Mouse (Mus musculus): ENCODE results near the gene Glis2. TPM values are rescaled to one million over a fixed set of nuclear protein-coding genes. Genes with fewer than 3 reads are reported as not detected.

The Glis2 gene
- polyA plus RNA-seq, 1 experiment from 2014 or later = 31.0 TPM

DNA sequence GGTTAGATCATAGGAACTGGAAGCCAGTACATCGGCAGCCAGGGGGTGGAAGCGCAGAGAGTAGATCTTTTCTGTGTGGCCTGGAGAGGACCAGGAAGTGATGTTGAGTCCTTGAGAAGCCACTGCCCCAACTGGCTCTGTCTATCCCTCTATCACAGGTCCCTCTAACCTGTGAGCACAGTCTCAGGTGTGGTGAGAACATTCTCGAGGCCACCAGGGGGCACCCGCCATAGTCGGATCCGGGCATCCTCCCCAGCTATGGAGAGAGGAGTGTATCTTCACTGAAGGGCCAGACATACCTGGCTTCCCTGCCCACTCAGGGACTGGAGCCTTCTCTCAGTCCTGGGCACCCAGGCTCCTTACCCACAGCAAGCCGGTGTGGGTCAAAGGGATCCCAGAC lies 37.5 kb downstream of the Glis2 start:
- H3K36me3 ChIP-seq (ENCODE audit: control insufficient read depth, insufficient read depth, low read length) = peaks cover 9% of the 10 kb centered on the region
- H3K9me3 ChIP-seq (ENCODE audit: control insufficient read depth, low read depth, low read length) = no peaks in the 10 kb centered on the region
- H3K9ac ChIP-seq (replicated peaks; ENCODE audit: low read depth, low read length) = no peak overlapping the region
- no peak overlapping the region for H3K4me2 ChIP-seq (replicated peaks; ENCODE audit: low read depth, low read length)
- no peaks in the 10 kb centered on the region for H3K4me1 ChIP-seq (ENCODE audit: control insufficient read depth, insufficient read depth, low read length)
- ATAC-seq (ENCODE audit: insufficient number of reproducible peaks, insufficient read depth, low FRiP score, low read depth) = peak; percentile 62; the same call in 1 of the 2 replicates
- no peaks in the 10 kb centered on the region for H3K27me3 ChIP-seq (ENCODE audit: control insufficient read depth, insufficient read depth, low read length)
- no peak overlapping the region for H3K27ac ChIP-seq (ENCODE audit: low read length)
- 39% methylated on average over 7 of the region's 7 CpGs for WGBS
- no peak overlapping the region for H3K4me3 ChIP-seq (ENCODE audit: low read depth, low read length)

DNA sequence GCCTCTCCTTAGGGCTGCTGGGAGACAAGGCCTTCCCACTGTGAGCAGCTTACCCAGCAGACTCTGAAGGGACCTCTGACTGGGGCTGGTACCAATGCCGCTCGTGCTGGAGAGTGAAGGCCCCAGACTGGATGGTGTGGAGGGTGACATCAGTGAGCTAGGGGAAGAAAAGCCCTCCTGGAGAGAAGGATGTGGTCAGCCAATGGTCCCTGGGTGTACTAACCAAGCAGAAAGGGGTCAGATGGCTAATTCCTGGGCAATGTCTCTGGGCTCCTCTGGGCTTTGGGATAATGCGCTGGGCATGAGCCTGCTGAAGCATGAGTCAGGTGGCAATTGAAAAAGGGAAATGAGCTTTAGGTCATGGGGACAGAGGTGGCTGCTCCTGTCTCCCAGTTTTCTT lies 39.1 kb downstream of the Glis2 start:
- Histone ChIP-seq H3K4me1 (ENCODE audit: control insufficient read depth, insufficient read depth, low read length) (no peaks in the 10 kb centered on the region), H3K9ac (replicated peaks; ENCODE audit: low read depth, low read length) (no peak overlapping the region), H3K9me3 (ENCODE audit: control insufficient read depth, low read depth, low read length) (no peaks in the 10 kb centered on the region), H3K4me2 (replicated peaks; ENCODE audit: low read depth, low read length) (no peak overlapping the region), H3K4me3 (ENCODE audit: low read depth, low read length) (no peak overlapping the region), H3K36me3 (ENCODE audit: control insufficient read depth, insufficient read depth, low read length) (peaks cover 6% of the 10 kb centered on the region), H3K27ac (ENCODE audit: low read length) (no peak overlapping the region), H3K27me3 (ENCODE audit: control insufficient read depth, insufficient read depth, low read length) (no peaks in the 10 kb centered on the region)
- WGBS = 97% methylated on average over 3 of the region's 3 CpGs
- ATAC-seq (ENCODE audit: insufficient number of reproducible peaks, insufficient read depth, low FRiP score, low read depth) = no peak

DNA sequence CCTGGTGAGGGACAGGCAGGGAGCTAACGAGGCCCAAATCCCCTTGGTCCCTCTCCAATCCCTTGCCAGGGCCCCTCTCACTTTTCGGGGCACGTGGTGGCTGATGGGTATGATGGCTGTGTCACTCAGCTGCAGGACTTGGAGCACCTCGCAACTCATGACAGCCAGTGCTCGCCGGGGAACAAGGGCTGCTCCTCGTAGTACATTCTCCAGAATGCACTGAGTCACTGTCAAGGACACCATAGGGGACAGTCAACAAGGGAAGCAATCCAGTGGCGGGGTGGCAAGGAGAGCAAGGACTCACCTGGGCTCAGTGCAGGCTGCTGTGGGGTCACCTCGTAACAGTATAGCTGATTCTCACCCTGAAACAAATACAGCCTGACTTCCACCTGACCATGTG lies 40.2 kb downstream of the Glis2 start:
- 0 out of 2 replicates have a peak, but pooled peaks cover 3% of the 10 kb centered on the region for H3K4me1 ChIP-seq (ENCODE audit: control insufficient read depth, insufficient read depth, low read length)
- ATAC-seq (ENCODE audit: insufficient number of reproducible peaks, insufficient read depth, low FRiP score, low read depth) = no peak
- no peak overlapping the region for H3K9ac ChIP-seq (replicated peaks; ENCODE audit: low read depth, low read length)
- H3K27me3 ChIP-seq (ENCODE audit: control insufficient read depth, insufficient read depth, low read length) = no peaks in the 10 kb centered on the region
- 87% methylated on average over 9 of the region's 9 CpGs for WGBS
- peaks cover 6% of the 10 kb centered on the region for H3K36me3 ChIP-seq (ENCODE audit: control insufficient read depth, insufficient read depth, low read length)
- no peak overlapping the region for H3K27ac ChIP-seq (ENCODE audit: low read length)
- no peaks in the 10 kb centered on the region for H3K9me3 ChIP-seq (ENCODE audit: control insufficient read depth, low read depth, low read length)
- H3K4me3 ChIP-seq (ENCODE audit: low read depth, low read length) = no peak overlapping the region
- H3K4me2 ChIP-seq (replicated peaks; ENCODE audit: low read depth, low read length) = no peak overlapping the region

DNA sequence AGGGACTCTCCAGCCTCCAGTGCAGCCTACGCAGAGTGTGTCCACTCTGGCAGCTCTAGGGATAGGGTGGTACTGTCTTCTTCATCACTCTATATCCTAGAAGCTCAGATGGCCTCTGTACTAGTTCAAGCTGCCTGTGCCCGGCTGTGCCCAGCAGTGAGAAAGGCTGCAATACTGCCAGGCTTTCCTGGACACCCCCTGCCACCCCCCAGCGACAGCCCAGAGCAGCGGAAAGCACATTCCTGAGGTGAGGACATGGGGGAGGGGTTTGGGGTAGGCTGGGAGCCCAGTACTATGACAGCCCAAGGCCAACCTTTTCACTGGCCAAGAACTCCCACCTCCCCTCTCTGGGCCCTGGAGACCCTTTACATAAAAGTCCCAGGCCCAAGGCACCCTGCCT lies 41.2 kb downstream of the Glis2 start:
- peaks cover 6% of the 10 kb centered on the region for H3K36me3 ChIP-seq (ENCODE audit: control insufficient read depth, insufficient read depth, low read length)
- H3K9me3 ChIP-seq (ENCODE audit: control insufficient read depth, low read depth, low read length) = no peaks in the 10 kb centered on the region
- WGBS = 75% methylated on average over 4 of the region's 4 CpGs
- H3K27me3 ChIP-seq (ENCODE audit: control insufficient read depth, insufficient read depth, low read length) = no peaks in the 10 kb centered on the region
- H3K4me3 ChIP-seq (ENCODE audit: low read depth, low read length) = no peak overlapping the region
- H3K4me2 ChIP-seq (replicated peaks; ENCODE audit: low read depth, low read length) = no peak overlapping the region
- no peak for ATAC-seq (ENCODE audit: insufficient number of reproducible peaks, insufficient read depth, low FRiP score, low read depth)
- H3K4me1 ChIP-seq (ENCODE audit: control insufficient read depth, insufficient read depth, low read length) = 0 out of 2 replicates have a peak, but pooled peaks cover 3% of the 10 kb centered on the region
- no peak overlapping the region for H3K27ac ChIP-seq (ENCODE audit: low read length)
- no peak overlapping the region for H3K9ac ChIP-seq (replicated peaks; ENCODE audit: low read depth, low read length)

DNA sequence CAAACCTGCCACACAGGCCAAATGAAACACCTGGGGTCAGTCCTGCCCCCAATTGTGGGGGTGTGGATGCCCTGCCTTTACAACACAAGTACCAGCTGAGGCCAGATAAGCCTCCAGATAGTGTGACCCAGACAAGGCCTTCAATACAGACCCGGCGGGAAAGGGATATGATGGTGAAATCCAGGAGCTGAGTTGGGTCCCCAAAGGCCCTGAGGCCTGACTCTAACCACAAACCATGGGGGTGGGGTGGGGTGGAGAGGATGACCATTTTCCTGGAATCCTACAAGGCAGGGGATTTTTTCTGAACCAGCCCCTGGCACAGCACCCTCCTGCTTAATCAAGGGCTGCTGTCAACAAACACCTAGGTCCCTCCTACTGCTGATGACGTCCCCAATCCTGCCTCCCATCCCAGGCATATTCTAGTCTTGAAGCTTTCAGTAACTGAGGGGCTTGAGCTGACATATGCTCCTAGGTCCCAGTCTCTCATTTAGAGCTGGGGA lies 44.4 kb downstream of the Glis2 start:
- no peak overlapping the region for H3K27ac ChIP-seq (ENCODE audit: low read length)
- WGBS = 86% methylated on average over 3 of the region's 3 CpGs
- no peaks in the 10 kb centered on the region for H3K9me3 ChIP-seq (ENCODE audit: control insufficient read depth, low read depth, low read length)
- H3K4me3 ChIP-seq (ENCODE audit: low read depth, low read length) = no peak overlapping the region
- ATAC-seq (ENCODE audit: insufficient number of reproducible peaks, insufficient read depth, low FRiP score, low read depth) = no peak
- no peak overlapping the region for H3K4me2 ChIP-seq (replicated peaks; ENCODE audit: low read depth, low read length)
- peaks cover 32% of the 10 kb centered on the region for H3K4me1 ChIP-seq (ENCODE audit: control insufficient read depth, insufficient read depth, low read length)
- H3K36me3 ChIP-seq (ENCODE audit: control insufficient read depth, insufficient read depth, low read length) = no peaks in the 10 kb centered on the region; the same call in 1 of the 2 replicates
- no peaks in the 10 kb centered on the region for H3K27me3 ChIP-seq (ENCODE audit: control insufficient read depth, insufficient read depth, low read length)
- no peak overlapping the region for H3K9ac ChIP-seq (replicated peaks; ENCODE audit: low read depth, low read length)

DNA sequence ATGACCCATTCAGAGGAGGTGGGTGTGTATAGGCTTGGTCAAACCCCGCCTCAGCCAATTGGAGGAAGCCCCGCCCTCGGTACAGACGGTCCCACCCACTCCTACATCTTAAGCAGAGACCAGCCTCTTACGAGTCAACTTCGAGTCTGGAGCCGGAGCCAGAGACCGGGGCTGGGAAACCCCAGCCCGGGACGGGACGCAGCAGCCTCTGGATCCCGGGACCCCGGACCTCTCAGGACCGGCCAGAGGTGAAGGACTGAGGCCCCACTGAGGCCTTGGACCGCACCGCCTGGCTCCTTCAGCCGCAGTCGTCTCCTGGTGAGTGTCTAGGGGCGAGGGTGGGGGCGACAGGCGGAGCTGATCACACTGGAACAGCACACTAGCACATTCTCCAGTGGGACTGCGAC lies 45.3 kb downstream of the Glis2 start, which contains the start of the genes Vasn and Dnaja3:
Gene Vasn, plus strand, starts transcription at position 111 of the 407 bp plus-strand sequence.
Gene Dnaja3, plus strand, starts transcription at position 159 of the 407 bp plus-strand sequence.
- H3K4me1 ChIP-seq (ENCODE audit: control insufficient read depth, insufficient read depth, low read length) = peaks cover 38% of the 10 kb centered on the region
- under 1% methylated on average over 22 of the region's 22 CpGs for WGBS
- H3K4me2 ChIP-seq (replicated peaks; ENCODE audit: low read depth, low read length) = peak within 1 kb of the TSS; percentile 52
- H3K4me3 ChIP-seq (ENCODE audit: low read depth, low read length) = peak within 1 kb of the TSS; percentile 72
- H3K27ac ChIP-seq (ENCODE audit: low read length) = peak within 1 kb of the TSS; percentile 93
- no peaks in the 10 kb centered on the region for H3K27me3 ChIP-seq (ENCODE audit: control insufficient read depth, insufficient read depth, low read length)
- ATAC-seq (ENCODE audit: insufficient number of reproducible peaks, insufficient read depth, low FRiP score, low read depth) = peak; percentile 94
- no peaks in the 10 kb centered on the region; the same call in 1 of the 2 replicates for H3K36me3 ChIP-seq (ENCODE audit: control insufficient read depth, insufficient read depth, low read length)
- H3K9me3 ChIP-seq (ENCODE audit: control insufficient read depth, low read depth, low read length) = no peaks in the 10 kb centered on the region
- peak within 1 kb of the TSS; percentile 82 for H3K9ac ChIP-seq (replicated peaks; ENCODE audit: low read depth, low read length)

DNA sequence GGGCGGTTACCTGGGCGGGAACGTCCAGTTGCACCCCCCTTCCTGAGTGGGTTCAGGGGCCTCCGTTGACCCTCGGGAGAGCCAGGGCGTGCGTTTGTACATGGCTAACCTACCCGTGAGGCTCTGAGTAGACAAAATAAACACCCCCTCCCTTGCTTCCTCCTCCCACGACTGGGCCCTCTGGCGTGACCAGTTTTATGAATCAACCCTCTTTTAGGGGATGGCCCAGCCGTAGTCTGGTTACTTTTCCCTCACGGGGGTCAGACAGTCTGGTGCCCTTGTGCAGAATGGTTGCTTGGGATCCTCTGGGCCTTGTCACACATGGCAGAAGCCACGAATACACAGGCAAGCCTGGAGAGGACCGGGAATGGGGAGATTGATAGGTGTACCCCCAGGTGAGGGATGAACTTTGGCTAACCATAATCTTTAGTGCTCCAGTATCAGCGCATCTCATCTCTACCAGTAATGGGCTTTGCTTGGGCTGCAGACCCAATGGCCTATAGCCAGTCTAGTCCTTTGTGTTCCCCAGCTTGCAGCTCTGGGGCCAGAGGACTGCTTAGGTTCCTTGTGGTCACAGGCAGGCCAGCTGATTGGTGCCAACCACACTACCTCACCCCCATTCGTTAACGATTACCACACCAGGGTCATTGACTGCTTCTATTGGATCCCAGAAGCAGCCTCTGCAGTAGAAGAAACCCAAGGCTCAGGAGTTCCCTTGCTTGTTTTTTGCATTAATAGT lies 45.9 kb downstream of the Glis2 start:
- Histone ChIP-seq H3K27ac (ENCODE audit: low read length) (peak overlapping the region; percentile 93), H3K4me3 (ENCODE audit: low read depth, low read length) (peak overlapping the region; percentile 72), H3K27me3 (ENCODE audit: control insufficient read depth, insufficient read depth, low read length) (no peaks in the 10 kb centered on the region), H3K9me3 (ENCODE audit: control insufficient read depth, low read depth, low read length) (no peaks in the 10 kb centered on the region), H3K4me1 (ENCODE audit: control insufficient read depth, insufficient read depth, low read length) (peaks cover 38% of the 10 kb centered on the region), H3K36me3 (ENCODE audit: control insufficient read depth, insufficient read depth, low read length) (no peaks in the 10 kb centered on the region; the same call in 1 of the 2 replicates), H3K9ac (replicated peaks; ENCODE audit: low read depth, low read length) (peak overlapping the region; percentile 82), H3K4me2 (replicated peaks; ENCODE audit: low read depth, low read length) (peak overlapping the region; percentile 52)
- ATAC-seq (ENCODE audit: insufficient number of reproducible peaks, insufficient read depth, low FRiP score, low read depth) = peak; percentile 24
- 1% methylated on average over 17 of the region's 17 CpGs for WGBS

DNA sequence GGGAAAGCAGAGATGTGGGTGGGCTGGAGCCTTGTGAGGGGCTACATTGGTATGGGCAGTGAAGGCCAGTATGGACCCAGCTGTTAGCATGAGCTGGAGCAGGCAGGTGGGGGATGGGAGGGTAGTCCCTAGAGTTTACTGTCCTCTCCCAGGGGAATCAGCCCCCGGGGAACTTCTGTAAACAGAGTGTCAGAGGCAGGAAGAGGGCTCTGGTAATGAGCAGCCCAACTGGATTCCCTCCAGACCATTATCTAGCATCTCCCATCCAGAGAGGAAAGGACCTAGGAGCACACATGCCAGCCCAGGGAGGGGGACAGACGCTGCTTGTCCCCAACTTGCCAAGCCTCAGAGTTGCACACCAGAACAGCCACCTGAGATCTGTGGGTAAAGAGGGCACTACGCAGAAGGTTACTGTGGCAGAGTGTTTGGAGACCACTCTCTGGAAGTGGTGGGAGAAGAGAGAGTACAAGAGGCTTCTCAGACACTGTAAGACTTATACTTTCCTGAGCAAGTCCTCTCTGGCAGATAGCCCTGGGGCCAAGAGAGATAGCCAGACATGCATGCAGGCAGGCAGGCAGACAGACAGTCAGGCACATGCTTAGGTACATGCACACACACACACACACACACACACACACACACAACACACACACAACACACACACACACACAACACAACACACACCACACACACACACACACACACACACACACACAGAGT lies 46.8 kb downstream of the Glis2 start:
- no peak for ATAC-seq (ENCODE audit: insufficient number of reproducible peaks, insufficient read depth, low FRiP score, low read depth)
- H3K4me3 ChIP-seq (ENCODE audit: low read depth, low read length) = peak overlapping the region; percentile 72
- no peaks in the 10 kb centered on the region; the same call in 1 of the 2 replicates for H3K36me3 ChIP-seq (ENCODE audit: control insufficient read depth, insufficient read depth, low read length)
- no peaks in the 10 kb centered on the region for H3K9me3 ChIP-seq (ENCODE audit: control insufficient read depth, low read depth, low read length)
- peak overlapping the region; percentile 52 for H3K4me2 ChIP-seq (replicated peaks; ENCODE audit: low read depth, low read length)
- H3K4me1 ChIP-seq (ENCODE audit: control insufficient read depth, insufficient read depth, low read length) = peaks cover 38% of the 10 kb centered on the region
- no peaks in the 10 kb centered on the region for H3K27me3 ChIP-seq (ENCODE audit: control insufficient read depth, insufficient read depth, low read length)
- H3K9ac ChIP-seq (replicated peaks; ENCODE audit: low read depth, low read length) = no peak overlapping the region
- 21% methylated on average over 3 of the region's 3 CpGs for WGBS
- H3K27ac ChIP-seq (ENCODE audit: low read length) = peak overlapping the region; percentile 93; the same call in 1 of the 2 replicates

Data from stomach, embryonic 14.5 days (tissue).